Mouse (Mus musculus): ENCODE data around the gene Tmem101.

DNA sequence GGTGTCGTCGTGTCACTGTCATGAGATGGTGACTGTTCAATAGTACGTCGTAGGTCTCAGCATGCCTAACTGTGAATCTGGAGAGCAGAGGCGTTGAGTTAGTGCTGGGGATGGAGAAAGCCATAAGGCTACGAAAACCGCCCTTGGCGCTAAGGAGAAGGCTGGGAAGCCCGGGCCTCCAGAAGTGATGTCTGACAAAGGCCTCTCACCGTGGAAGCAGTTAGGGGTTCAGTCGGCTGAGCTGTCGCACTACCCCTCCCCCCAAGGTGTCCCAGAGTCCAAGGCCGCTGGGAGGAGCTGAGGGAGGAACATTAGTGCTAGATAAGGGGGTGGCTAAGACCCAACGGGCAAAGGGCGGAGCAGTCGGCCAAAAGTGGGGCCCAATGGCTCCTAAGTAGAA is 10.2 kb downstream of the Tmem101 start:
- TF ChIP-seq CTCF (IDR thresholded peaks at IDR 0.05; ENCODE audit: extremely low read depth, insufficient read depth, insufficient read length, insufficient replicate concordance) (no peak), POLR2A (IDR thresholded peaks at IDR 0.05; ENCODE audit: low read depth, low read length) (no peak)

Measured in spleen, adult 2 months (tissue).